Mouse (Mus musculus) cerebellum, adult 9-11 months (tissue): ENCODE measurements around the gene 1810009A15Rik.
"Not testable (repeated sequence)": the region's sequence is repeated elsewhere in the genome, so short reads cannot be mapped to it uniquely, and the experiment has no call there.

Experiments used
- DNase-seq: peaks from one replicate; pipeline ENCODE4 v3.0.0; 2022

1810009A15Rik gene

DNA sequence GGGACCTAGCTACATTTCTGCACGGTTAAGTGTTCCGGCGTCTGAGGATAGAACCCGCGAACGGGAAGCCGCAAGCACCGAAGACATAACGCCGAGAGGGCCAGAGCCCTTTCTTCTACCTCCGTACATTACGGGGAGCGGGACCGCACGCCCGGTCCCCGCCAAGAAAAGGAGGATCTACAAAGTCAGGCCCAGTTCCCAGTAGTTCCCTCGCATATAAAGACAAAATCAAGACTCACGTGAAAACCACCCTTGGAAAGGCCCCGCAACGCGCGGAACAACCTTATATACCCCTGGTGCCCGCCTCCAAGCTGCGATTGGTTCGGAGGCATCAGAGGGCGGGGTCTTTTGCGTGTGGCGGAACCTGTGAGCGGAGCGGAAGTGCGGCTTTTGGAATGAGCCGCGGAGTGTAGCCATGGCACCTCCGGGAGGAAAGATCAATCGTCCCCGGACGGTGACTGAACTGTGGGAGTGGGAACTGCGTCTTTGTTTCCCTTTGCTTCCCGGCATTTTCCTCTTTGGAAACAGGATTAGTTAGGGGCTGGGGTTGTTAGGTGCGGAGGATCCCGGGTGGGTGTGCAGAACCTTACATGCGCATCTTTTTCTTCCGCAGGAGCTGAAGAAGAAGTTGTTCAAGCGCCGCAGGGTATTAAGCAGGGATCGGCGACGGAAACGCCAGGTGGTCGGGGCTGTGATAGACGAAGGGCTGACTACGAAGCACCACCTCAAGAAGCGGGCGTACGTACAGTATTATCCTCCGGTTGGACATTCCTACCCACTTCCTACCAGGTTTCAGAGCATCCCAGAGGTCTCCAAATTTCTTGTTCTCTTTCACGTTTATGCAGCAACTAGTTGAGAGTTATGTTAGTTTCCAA is at the start of gene 1810009A15Rik, which contains the start of gene Gm49416:
Gene 1810009A15Rik (plus strand): TSS at position 343 of the 875 bp plus-strand sequence.
Gene Gm49416 (plus strand): TSS at position 416 of the 875 bp plus-strand sequence.
- DNase-seq: peak; percentile 94

DNA sequence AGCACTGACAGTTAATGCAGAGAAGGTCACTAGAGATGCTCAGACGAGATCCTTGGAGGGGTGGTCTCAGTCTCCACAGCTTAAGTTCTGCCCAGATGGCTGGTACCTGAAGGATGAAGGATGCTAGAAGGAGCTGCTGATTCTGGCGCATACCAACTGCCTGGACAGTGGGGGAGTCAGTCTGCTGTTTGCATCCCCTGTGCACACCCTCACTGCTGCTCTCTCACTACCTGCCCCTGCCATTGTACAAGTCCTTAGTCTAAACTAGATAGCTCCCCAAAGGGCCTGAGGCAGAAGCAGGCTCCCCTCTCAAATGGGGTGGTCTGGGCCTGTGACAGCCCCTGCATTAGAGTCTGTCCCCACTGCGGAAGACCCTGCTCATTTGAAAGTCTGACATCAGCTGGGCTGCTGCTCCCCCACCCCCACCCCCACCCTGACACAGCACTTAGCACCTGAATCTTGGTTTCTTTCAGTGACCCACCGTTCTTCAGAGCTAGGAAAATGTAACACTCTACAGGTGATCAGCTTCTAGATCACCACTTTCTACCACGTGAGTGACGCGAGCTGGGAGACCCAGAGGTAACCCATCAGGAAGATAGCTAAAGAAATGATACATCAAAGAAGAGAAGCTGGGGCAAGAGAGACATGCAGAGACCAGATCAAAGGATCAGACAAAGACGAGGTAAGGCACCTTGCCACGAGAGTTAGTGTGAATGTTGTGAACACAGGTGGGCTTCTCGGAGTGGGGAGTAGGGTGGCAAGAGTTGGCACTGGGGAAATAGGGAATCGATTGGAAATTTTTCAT is 49.3 kb upstream of the 1810009A15Rik start, which contains the start of gene Gng3:
Gene Gng3 (minus strand): TSS at position 92 of the 805 bp plus-strand sequence.
- DNase-seq: peak; percentile 95

DNA sequence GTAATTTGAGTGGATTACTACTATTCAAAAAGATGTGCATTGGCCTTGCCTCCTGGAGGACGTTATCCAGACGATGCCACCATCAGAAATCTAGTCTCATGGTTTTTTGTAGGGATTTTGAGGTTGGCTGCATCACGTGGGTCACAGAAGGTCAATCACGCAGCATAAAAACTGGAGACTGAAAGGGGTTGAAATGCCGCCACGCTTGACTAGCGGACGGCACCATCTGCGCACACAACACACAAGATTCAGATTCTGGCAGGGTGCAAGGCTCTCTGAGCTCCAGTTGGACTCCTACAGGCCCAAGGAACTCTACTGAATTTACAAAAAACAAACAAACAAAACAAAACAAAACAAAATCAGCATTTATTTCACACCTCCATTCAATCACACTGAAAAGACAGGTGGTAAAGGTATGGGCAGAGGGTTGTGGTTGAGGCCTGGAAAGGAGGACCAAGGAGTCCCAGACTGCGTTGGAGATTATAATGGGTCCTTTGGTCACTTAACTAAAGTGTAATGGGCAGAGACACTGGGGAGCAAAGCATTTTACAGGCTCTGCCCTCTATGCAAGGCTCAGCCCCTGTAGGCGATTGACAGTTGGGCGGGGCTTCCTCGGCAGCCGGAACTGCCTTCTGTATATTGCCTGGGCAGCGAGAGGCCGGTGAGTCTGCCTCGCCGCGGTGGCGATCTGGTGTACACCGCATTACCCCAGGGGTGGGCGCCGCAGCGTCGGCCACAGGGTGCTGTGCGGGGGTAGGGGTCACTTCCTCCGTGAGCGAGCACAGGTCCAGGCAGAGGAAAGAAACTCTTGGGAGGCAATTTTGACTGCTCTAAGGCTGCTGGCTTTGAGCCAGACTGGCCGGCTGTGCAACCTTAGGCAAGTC is 48.5 kb upstream of the 1810009A15Rik start:
- peak; percentile 90 for DNase-seq

DNA sequence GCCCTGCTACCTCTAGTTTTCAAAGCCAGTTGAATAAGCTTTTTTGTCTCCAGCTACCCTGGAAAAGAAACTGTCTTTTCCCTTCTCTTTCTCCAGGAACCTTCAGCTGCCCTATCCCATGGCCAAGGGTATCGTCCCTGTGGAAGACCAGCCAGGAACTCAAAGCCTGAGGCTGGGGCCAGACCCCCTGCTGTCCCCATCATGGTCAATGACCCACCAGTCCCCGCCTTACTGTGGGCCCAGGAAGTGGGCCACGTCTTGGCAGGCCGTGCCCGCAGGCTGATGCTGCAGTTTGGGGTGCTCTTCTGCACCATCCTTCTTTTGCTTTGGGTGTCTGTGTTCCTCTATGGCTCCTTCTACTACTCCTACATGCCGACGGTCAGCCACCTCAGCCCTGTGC is 47.6 kb upstream of the 1810009A15Rik start:
- DNase-seq: peak; percentile 69

DNA sequence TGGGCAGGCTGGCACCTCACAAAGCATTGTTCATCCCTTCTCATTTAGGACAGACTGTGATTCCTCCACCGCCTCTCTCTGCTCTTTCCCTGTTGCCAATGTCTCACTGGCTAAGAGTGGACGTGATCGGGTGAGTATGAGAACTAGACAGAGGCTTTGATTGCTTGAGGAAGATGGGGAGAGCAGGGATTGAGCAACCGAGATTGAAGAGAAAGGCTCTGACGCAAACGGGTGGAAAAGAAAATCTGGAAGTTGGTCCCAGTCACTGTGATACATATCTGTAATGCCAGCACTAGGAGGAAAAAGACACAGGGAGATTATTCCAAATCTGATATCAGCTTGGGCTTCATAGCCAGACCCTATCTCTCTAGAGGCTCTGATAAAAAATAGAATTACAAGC is 45.7 kb upstream of the 1810009A15Rik start:
- no peak for DNase-seq

DNA sequence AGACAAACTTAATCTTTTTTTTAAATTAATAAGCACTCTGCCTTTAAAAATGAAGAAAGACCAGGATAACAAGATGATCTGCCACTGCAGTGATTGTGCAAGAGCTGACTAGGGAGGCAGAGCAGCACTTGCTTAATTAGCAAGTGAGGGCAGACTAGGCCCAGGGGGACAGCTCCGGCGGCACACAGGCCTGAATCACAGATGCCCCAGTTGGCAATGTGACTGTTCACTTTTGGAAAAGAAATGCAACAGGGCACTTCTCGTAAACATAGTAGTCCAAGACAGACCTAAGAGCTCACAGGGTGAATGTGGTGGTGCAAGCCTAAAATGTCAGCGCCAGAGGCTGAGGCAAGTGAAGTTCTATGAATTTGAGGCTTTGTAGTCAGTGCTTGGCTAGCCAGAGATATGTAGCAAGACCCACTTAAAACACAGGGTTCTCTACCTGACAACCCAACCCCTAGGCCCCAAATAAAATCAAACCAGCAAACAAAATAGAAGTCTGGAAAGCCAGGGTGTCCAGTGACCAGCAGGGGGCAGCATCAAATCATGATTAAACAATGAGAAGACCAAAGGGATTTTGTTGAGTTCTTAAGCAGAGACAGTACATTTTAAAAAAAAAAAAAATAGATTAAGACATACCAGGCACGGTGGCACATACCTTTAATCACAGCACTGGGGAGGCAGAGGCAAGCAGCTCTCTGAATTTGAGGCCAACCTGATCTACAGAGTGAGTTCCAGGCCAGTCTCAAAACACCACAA is 44.1 kb upstream of the 1810009A15Rik start:
- peak; percentile 67 for DNase-seq

DNA sequence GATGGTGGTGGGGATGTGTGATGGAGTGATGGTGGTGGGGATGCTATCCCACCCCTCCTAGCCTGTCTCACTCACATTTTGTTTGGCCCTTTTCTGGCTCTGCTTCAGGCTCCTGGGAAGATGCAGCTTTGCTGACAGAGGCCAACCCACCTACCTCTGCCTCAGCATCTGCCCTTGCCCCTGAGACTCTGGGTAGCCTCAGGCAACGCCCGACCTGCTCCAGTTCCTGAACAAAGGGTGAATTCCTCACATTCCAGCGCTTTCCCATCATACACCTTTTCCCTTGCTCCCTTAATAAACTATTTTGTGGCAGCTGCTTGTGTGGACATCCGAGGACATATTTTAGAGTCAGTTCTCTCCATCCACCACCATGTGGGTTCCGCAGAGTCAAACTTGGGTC is 40.3 kb upstream of the 1810009A15Rik start:
- DNase-seq: no peak

DNA sequence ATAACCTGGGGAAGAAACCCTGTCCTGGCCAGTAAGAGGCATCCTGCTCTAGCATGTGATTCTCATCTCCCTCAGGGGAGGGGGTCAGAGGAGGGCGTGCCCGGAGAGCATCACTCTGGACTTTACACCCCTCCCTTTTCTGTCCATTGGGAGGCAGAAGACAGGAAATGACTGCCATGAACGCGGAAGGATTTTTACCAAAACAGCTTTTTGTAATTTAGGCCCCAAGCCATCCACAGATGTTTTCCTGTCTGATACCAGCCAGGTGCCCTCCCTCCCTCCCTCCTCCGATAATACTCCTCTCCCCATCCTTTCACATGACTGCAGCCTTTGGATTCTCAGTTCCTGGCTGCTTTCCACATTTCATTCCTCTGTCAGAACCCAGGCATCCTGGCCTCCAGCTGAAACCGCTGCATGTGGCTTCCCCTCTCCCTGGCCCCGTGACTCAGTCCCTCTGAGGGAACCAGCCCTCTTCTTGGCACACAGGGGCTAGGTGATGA is 38.2 kb upstream of the 1810009A15Rik start, which contains the start of gene Lrrn4cl:
Gene Lrrn4cl (plus strand): TSS at position 367 of the 500 bp plus-strand sequence.
- DNase-seq: peak; percentile 34

DNA sequence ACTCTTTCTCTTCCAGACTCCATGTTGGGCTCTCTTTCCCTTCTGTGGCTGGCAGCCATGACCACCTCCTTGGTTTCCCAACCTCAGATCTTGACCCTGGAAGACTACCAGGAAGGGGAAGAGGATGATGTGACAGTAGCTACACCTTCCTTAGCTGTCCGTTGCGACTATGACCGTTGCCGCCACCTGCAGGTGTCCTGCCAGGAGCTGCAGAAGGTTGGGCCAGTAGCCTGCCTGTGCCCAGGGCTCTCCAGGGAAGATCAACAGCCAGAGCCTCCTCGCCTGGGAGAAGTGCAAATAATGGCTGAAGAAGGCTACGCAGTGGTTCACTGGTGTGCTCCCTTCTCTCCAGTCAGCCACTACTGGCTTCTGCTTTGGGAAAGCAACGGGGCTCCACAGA is 37.0 kb upstream of the 1810009A15Rik start:
- peak; percentile 19 for DNase-seq

DNA sequence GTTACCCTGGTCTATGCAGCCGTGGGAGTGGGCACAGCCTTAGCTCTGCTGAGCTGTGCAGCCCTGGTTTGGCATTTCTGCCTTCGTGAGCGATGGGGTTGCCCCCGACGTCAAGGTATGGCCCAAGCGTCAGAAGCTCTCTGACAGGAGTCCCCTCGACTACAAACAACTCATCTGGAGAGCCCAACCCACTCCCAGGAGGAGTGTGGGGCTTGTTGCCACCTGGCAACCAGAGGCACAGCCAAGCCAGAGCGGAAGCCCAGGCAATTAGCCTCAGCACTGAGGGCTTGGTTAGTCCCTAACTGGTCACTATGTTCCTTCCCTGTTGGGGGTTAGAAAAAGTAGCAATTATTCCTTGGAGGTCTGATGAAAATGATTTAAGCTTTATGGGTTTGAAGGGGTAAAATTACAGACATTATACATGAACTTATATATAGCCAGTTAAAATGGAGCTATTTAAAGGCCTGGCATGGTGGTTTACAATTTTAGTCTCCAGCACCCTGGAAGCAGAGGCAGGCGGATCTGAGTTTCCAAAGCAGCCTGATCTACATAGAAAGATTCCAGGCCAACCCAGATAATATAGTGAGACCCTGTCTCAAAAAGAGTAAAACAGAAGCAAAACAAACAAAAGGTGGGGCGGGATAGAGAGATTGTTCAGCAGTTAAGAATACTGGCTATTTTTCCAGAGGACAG is 36.3 kb upstream of the 1810009A15Rik start:
- DNase-seq: peak; percentile 7

DNA sequence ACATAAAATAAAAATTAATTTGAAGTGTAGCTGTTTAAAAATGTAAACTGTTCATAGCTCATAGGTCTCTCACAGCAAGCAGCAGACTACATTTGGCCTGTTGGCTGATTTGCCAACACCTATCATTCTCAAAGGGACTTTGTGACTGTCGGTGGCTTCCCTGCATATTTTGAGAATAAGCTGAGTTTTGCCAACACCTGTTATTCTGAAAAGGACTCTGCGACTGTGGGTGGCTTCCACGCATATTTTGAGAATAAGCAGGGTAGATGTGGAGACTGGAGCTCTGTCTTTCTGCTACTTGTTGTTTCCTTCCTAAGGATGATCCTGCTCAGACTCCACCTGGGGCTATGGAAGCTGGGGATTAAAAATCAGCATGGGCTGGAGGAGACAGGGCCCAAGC is 35.5 kb upstream of the 1810009A15Rik start:
- DNase-seq: peak; percentile 1

DNA sequence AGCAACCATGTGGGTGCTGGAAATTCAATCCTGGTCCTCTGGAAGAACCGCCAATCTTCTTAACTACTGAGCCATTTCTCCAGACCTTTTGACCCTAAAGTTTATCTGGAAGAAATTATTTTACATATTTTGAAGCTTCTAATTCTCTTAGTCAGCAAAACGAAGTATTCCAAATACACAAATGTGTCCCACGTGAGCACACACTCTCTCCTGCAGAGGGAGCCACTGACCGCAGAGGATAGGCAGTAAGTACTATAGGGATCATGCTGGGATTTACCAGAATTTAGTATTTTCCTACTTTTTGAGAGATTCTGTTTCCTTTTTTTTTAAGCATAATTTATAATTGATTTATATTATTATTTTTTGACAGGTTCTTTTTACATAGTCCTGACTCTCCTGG is 31.0 kb upstream of the 1810009A15Rik start:
- DNase-seq: peak; percentile 27

DNA sequence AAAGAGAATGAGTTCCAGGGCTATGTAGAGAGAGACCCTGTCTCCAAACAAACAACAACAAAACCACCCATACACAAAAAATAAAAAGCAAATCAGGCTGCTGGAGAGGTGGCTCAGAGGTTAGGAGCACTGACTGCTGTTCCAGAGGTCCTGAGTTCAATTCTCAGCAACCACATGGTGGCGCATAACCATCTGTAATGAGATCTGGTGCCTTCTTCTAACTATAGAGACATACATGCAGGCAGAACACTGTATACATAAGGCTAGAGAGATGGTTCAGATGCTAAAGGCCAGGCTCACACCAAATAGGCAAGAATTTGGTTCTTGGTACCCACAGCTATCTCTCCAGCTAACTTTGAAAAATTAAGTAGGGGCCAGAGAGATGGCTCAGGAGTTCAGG is 29.6 kb upstream of the 1810009A15Rik start:
- DNase-seq: peak; percentile 1

DNA sequence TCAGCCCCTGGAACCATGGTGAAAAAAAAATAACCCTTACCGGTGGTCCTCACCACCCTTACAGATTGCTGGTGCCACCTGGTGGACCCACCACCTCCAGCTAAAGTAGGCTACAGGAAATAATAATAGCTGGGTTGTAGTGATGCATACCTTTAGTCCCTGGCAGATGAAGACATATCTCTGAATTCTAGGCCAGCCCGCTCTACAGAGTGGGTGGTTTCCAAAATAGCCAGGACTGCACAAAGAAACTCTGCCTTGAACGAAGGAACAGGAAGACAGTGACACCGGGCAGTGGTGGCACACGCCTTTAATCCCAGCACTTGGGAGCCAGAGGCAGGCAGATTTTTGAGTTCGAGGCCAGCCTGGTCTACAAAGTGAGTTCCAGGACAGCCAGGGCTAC is 24.4 kb upstream of the 1810009A15Rik start:
- DNase-seq: peak; percentile 1

DNA sequence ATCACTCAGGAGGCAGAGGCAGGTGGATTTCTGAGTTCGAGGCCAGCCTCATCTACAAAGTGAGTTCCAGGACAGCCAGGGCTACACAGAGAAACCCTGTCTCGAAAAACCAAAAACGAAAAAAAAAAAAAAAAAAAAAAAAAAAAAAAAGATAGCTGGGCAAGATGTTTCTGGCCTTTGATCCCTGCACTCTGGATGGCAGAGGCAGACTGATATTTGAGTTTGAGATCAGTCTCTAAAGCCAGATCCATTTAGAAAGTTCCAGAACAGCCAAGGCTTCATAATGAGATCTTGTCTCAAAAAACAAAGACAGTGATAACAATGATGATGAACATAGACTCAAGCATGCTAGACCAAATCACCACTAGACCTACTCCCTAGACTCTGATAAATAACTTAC is 18.3 kb upstream of the 1810009A15Rik start:
- DNase-seq: not testable (repeated sequence)

DNA sequence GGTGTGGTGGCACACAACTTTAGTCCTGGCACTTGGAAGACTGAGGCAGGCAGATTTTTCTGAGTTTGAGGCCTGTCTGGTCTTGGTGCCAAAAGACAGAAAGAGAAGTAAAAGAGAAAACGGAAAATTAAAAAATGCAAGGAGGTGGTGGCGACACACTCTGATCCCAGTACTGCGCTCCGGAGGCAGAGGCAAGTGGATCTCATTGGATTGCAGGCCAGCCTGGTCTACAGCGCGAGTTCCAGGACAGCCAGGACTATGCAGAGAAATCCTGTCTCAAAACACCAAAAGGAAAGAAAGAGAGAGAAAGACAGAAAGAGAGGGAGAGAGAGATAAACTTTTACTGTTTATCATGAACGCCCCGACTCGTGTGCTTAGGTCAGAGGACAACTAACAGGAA is 17.8 kb upstream of the 1810009A15Rik start:
- peak; percentile 35 for DNase-seq

DNA sequence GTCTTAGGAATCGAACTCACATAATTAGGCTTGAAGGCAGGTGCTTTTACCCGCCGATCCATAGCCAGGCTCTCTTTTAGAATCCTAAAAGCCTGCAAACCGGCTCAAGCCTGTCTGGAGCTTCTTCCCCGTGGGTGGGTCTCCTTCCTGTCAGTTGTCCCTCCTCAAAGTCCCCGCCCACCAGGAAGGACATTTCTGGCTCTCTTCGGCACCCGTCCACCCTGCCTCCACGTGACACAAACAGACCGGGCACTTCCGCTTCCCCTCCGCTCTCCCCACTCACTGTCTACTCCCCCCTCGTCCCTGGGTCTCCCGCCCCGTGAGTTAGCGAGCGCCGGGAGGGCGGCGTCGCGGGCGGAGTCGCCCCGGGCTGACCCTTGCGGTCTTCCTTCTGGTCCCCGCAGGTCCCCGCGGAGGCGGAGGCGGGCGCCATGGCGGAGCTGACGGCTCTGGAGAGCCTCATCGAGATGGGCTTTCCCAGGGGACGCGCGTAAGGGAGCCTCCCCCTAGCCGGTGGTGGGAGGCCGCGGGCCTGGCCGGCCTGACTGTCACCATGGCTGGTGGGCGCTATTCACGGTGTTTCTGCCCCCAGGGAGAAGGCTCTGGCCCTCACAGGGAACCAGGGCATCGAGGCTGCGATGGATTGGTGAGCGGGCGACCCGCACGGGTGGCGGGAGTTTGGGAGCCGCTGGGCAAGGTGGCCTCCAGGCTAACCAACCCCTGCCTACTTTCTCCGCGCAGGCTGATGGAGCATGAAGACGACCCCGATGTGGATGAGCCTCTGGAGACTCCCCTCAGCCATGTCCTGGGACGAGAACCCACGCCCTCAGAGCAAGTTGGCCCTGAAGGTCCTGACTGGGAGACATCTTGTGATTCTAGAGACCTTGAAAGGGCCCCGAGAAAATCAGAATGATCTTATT is 17.1 kb upstream of the 1810009A15Rik start, which contains the start of gene Ubxn1:
Gene Ubxn1 (plus strand): TSS at position 230 of the 920 bp plus-strand sequence.
- DNase-seq: peak; percentile 98

DNA sequence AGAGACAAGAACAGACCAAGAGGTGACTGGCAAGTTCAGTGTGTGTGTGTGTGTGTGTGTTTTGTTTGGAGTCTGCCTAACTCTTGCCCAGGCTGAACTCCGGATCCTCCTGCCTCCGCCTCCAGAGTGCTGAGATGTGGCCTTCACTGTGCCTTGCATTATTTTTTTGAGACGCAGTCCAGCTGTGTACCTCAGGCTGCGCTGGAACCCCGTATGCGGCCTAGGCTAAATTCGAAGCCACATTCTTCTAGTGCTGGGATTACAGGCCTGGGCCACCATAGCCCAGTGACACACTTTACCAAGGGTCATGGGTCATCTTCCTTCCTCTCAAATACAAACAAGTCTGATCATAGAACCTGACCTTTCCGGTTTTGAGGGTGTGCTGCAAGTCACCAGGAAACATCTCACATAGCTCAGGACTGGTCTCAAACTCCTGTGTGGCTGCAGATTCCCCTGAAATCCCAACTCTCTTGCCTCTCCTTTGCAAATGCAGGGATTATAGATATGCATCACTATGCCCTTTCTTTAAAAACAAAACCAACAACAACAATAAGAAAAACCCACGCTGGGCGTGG is 16.3 kb upstream of the 1810009A15Rik start:
- DNase-seq: peak; percentile 27

DNA sequence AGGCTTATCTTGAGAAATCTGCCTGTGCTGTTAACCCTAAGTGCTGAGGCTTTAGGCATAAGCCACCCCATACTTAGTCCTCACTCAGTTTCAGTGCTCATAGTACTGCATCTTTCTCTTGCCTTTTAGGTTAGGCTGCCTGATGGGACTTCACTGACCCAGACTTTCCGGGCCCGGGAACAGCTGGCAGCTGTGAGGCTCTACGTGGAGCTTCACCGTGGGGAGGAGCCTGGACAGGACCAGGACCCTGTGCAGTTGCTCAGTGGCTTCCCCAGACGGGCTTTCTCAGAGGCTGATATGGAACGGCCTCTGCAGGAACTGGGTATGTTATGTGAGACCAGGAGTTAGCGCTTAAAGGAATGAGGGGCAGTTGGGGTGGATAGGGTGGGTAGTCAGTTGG is 13.6 kb upstream of the 1810009A15Rik start:
- peak; percentile 7 for DNase-seq
